Mouse (Mus musculus): ENCODE measurements at regions not wholly inside any gene's neighbourhood (a gene's known extent, or its start where the extent isn't known, plus 50 kb on each side); places are given as distances from the start of the nearest gene placed in this dataset.
"Not testable (repeated sequence)": the region's sequence is repeated elsewhere in the genome, so short reads cannot be mapped to it uniquely, and the experiment has no call there.

- no peak for DNase-seq
Measured at GRCm38 (mm10) chr17:49282498-49282897, 145.7 kb upstream of the Mocs1 start.

- no peak for DNase-seq
Measured at GRCm38 (mm10) chr17:49283491-49283890, 144.7 kb upstream of the Mocs1 start.

DNA sequence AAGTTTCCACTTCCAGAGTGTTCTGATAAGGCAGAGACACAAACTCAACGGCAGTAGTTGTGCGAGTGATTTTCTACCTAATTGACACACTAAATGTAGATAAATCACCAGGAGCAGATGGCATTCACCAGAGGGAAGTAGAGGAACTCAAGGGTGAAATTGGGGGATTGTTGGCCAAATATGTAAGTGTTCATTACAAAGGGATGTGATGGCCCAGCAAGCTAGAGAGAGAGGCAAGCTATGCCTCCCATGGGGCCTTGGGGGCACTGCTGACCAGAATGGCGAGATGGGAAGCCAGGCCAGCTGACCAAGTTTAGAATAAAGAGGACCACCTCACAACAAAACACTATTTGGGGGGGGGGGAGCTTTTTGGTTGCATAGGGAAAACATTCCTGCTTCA is 136.5 kb upstream of the Mocs1 start:
- no peak for DNase-seq

- no peak for DNase-seq
Measured at GRCm38 (mm10) chr17:49304461-49304860, 123.7 kb upstream of the Mocs1 start.

GRCm38 (mm10) chr17:49305116-49305515 is 123.0 kb upstream of the Mocs1 start:
- no peak for DNase-seq

- no peak for DNase-seq
Measured at GRCm38 (mm10) chr17:49309079-49309478, 119.1 kb upstream of the Mocs1 start.

DNA sequence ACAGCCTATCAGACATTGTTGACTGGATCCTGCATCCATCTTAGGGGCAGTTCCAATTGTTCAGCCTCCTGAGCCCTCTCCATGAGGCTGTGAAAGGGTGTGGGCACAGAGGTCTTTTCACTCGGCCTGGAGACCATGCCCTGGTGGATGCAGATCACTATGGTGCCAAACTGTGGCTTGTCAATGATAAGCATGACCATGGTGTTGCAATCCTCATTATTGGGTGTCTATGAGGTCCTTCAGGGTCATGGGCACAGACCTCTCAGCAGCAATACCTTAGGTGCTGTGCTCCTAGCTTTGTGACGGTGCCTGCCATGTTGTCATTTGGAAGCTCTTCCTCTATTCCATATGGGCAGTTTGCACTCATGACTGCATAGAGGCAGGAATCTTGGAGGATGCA is 114.0 kb upstream of the Mocs1 start:
- DNase-seq, result no peak

- DNase-seq, result no peak
Measured at GRCm38 (mm10) chr17:49327524-49327923, 100.6 kb upstream of the Mocs1 start.

DNA sequence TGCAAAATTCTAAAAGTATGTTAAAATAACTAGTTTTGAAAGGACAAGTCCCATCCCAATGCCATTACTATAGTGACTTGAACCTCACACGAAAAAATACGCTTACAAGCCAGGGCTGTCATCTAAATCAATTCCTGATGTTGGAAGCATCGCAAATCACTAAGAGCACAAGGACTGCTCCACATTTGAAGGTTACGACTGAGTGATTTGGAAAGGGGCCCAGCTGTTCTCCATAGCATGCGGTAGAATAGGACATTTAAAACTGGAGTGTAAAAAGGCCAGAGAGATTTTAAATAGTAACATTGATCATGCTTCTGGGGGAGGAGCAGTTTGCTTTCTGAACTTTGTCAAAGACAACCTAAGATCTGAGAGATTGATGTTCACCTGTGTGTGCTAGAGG is 92.8 kb upstream of the Mocs1 start:
- DNase-seq, result no peak

DNA sequence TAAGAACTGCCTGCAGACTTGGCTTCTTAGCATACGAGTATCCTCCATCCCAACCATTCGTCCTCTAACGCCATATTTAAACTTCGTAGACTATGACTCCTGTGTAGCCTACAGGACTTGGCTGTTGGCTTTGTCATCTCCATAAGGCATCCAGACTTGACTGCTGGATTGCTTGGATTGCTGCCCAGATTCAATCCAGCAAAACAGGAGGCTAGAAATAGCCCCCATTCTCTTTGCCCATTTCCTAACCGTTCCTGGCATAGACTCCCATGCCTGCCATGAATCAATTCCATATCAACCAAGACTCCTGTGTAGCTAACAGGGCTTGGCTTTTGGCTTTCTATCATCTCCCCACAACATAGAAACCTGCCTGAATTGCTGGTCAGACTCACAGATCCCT is 90.3 kb upstream of the Mocs1 start:
- DNase-seq, result no peak

DNA sequence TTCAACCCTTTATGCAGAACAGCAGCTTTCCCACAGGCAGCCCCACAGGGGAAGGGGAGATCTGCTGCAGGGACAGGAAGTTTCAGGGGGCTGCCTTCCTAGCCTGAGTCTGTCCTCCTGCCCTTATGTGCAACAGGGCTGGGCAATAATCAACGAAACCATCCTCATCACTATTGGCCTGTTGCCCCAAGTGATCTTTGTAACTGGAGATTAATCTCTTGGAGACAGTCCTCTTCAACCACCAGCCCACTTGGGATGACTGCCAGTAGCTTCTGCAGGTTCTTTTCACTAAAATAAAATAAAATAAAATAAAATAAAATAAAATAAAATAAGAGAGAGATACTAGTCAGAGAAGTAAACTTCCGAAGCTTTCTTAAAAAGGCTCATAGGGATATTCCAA is 85.5 kb upstream of the Mocs1 start:
- DNase-seq, result no peak

GRCm38 (mm10) chr17:49346701-49347100 is 81.5 kb upstream of the Mocs1 start:
- DNase-seq, result no peak

DNA sequence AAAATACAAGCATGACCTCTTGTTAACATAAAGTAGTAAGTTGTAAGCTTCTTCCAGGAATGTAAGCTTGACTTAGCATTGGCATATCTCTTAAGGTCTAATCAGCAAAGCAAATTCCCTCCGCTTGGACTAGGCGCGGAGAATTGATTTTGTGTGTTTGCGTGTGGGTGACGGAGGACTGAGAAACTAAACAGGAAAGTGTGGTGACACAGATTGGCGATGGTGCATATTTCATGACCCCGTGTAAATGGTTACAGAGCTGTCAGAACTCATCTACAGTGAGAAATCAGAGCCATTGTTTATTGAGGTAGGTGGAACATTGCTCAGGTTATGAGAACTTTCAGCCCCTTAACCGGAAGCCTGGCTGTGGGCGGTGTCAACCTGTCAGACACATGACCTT is 78.8 kb upstream of the Mocs1 start:
- no peak for DNase-seq

DNA sequence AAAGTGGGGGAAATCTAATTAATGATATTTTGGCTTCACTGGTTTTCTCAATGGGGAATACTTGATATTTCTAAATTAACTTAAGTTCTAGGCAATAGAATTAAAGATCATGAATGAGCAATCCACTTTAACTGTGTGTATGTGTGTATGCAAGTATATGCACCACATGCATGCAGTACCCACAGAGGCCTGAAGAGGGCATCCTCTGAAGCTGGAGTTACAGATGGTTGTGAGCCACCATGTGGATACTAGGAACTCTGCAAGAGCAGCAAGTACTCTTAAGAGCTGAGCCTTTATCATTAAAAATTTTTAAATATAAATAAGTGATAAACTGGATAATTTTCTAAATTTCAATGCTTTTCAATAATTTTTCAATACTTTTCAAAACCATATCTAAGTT is 69.0 kb upstream of the Mocs1 start:
- no peak for DNase-seq

DNA sequence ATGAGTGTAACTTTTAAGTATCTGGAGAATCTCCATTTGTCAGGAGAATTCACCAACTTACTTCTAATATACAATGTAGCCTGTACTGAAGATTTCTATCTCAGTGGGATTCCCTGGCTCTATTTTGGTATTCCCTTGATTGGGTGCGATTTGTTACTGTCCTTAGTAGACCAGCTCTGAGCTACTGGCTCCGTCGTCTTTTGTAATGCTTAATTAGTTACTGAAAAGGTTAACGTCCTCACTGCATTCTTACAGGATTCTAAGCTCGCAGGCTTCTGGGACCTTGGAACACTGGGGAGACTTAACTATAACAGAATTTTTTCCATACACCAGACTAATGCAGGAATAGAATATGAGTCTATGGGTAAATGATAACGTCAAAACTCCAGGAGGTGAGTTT is 67.9 kb upstream of the Mocs1 start:
- DNase-seq, result not testable (repeated sequence)

- no peak for DNase-seq
Measured at GRCm38 (mm10) chr17:49367791-49368190, 60.4 kb upstream of the Mocs1 start.

DNA sequence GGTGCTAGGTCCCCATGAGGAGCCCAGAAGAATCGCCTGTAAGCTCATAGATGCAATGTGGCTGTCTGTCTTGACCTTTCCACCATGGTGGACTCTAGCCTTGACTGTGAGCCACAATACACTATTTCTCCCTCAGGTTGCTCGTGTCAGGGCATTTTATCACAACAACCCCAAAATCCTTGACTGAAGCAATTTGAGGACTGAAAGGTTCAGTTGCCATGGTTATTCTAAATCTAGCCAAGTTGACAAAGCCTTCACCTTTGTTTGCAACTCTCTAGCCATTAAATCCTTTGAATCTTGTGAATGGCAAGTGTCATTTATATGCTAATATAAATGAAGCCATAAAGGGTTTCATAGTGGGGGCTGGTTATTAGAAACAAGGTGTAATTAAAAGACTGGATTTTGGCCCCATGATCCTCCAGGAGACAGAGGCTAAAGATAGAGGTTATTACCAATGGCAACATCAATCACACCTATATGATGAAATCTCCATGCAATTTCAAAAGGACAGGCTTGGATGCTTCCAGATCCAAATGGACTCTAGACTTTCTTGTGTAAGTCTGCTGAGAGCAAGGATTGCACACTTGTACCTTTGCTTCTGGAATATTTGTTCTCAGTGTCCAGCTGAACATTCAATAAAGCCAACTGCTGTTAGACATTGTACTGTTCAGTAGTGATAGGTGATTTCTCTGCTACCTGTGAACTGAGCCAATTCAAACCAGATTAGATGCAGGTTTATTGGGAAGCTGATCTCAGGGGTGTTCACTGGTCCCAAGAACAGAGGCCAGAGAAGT is 59.5 kb upstream of the Mocs1 start:
- DNase-seq, result no peak

DNA sequence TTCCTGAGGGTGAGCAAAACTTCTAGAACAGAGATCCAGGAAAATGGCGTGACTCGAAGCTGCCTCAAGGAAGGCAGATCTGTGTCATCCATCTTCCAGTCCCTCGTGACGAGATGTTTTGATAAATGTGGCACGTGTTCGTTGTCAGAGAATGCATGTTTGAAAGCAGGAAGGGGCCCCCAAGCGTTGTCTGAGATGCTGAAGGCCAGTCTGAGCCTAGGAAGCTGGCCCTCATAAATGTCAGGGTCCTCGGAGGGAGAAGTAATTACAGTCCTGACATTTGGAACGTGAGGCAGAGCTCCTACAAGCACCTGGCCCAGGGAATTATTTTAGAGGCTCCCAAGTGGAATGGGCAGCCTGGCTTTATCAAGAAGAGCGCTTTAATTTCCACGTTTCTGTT is 50.5 kb upstream of the Mocs1 start:
- DNase-seq, result no peak
